Mouse (Mus musculus) embryonic facial prominence, embryonic 11.5 days (tissue): ENCODE measurements at regions not wholly inside any gene's neighbourhood (a gene's known extent, or its start where the extent isn't known, plus 50 kb on each side); places are given as distances from the start of the nearest gene placed in this dataset.

Source experiments
- ATAC-seq: fragments of 200-750 bp; cut with Nextera tagmentation; replicated peaks from 2 replicates; pipeline ENCODE4 v1.8.0; 2017; ENCODE audit warnings: low read depth; ENCODE audit not compliant: insufficient number of reproducible peaks, low FRiP score, low TSS enrichment
- DNase-seq: peaks from one replicate; pipeline ENCODE4 v3.0.0-alpha.2; 2015; ENCODE audit warnings: low spot score
- H3K27ac ChIP-seq: fragments of 300-500 bp; sonication (generic); replicated peaks from 2 replicates; pipeline ENCODE4 v1.5.1; 2014; ENCODE audit warnings: mild to moderate bottlenecking, low read depth, low read length, control low read depth
- H3K27me3 ChIP-seq: fragments of 300-500 bp; sonication (generic); 2 replicates; pipeline ENCODE4 v1.6.1; 2014; ENCODE audit warnings: mild to moderate bottlenecking, low read length, moderate library complexity, mixed read lengths; ENCODE audit not compliant: control insufficient read depth, insufficient read depth
- H3K36me3 ChIP-seq: fragments of 300-500 bp; sonication (generic); replicated peaks from 2 replicates; pipeline ENCODE4 v1.6.1; 2014; ENCODE audit warnings: low read depth, mild to moderate bottlenecking, low read length, moderate library complexity, mixed read lengths; ENCODE audit not compliant: control insufficient read depth, insufficient read depth
- H3K4me1 ChIP-seq: fragments of 300-500 bp; sonication (generic); 2 replicates; pipeline ENCODE4 v1.6.1; 2014; ENCODE audit warnings: low read length, mixed read lengths; ENCODE audit not compliant: control insufficient read depth, insufficient read depth
- H3K4me2 ChIP-seq: fragments of 300-500 bp; sonication (generic); 2 replicates; pipeline ENCODE4 v1.6.1; 2014; ENCODE audit warnings: low read depth, mild to moderate bottlenecking, control low read depth, low read length, moderate library complexity
- H3K4me3 ChIP-seq: fragments of 300-500 bp; sonication (generic); 2 replicates; pipeline ENCODE4 v1.5.1; 2014; ENCODE audit warnings: low read depth, low read length, control low read depth
- H3K9ac ChIP-seq: fragments of 300-500 bp; sonication (generic); replicated peaks from 2 replicates; pipeline ENCODE4 v1.6.1; 2014; ENCODE audit warnings: mild to moderate bottlenecking, control low read depth, low read length
- H3K9me3 ChIP-seq: fragments of 300-500 bp; sonication (generic); replicated peaks from 2 replicates; pipeline ENCODE4 v1.6.1; 2016; ENCODE audit warnings: mild to moderate bottlenecking, low read length, inconsistent platforms, mixed read lengths; ENCODE audit not compliant: control insufficient read depth
- WGBS: fragments of 180-500 bp; shearing (Covaris S2); extraction: QIAGEN DNeasy Blood & Tissue Kit; methylation state at CpG from one replicate; pipeline ENCODE4 v1.1.7; 2014; 5-methylcytosine and 5-hydroxymethylcytosine counted together

- Histone ChIP-seq H3K4me2 (no peak overlapping the region), H3K27ac (no peak overlapping the region), H3K27me3 (no peaks in the 10 kb centered on the region), H3K4me3 (no peak overlapping the region), H3K36me3 (no peaks in the 10 kb centered on the region), H3K4me1 (no peaks in the 10 kb centered on the region), H3K9ac (no peak overlapping the region), H3K9me3 (no peaks in the 10 kb centered on the region)
- 85% methylated on average over 6 of the region's 6 CpGs for WGBS
- no peak for ATAC-seq
- DNase-seq: no peak
Measured at GRCm38 (mm10) chr4:55887581-55887980, 355.3 kb upstream of the Klf4 start.

- Histone ChIP-seq H3K4me1 (no peaks in the 10 kb centered on the region), H3K4me3 (no peak overlapping the region), H3K36me3 (no peaks in the 10 kb centered on the region), H3K27ac (no peak overlapping the region), H3K9ac (no peak overlapping the region), H3K9me3 (no peaks in the 10 kb centered on the region), H3K4me2 (no peak overlapping the region), H3K27me3 (no peaks in the 10 kb centered on the region)
- WGBS: 64% methylated on average over 2 of the region's 2 CpGs
- DNase-seq: no peak
- ATAC-seq: no peak
Measured at GRCm38 (mm10) chr4:55882541-55882940, 350.3 kb upstream of the Klf4 start.

GRCm38 (mm10) chr4:55875304-55875703 is 343.0 kb upstream of the Klf4 start:
- no peaks in the 10 kb centered on the region for H3K27me3 ChIP-seq
- DNase-seq (no peak), ATAC-seq (no peak)
- WGBS: 92% methylated on average over 12 of the region's 12 CpGs
- H3K4me2 ChIP-seq: no peak overlapping the region
- H3K4me3 ChIP-seq: no peak overlapping the region
- H3K36me3 ChIP-seq: no peaks in the 10 kb centered on the region
- no peaks in the 10 kb centered on the region for H3K9me3 ChIP-seq
- H3K4me1 ChIP-seq: no peaks in the 10 kb centered on the region
- no peak overlapping the region for H3K9ac ChIP-seq
- H3K27ac ChIP-seq: no peak overlapping the region

GRCm38 (mm10) chr4:55874875-55875274 is 342.6 kb upstream of the Klf4 start:
- Histone ChIP-seq H3K9ac (no peak overlapping the region), H3K36me3 (no peaks in the 10 kb centered on the region), H3K27me3 (no peaks in the 10 kb centered on the region), H3K4me3 (no peak overlapping the region), H3K4me2 (no peak overlapping the region), H3K27ac (no peak overlapping the region), H3K9me3 (no peaks in the 10 kb centered on the region), H3K4me1 (no peaks in the 10 kb centered on the region)
- ATAC-seq (no peak), DNase-seq (no peak)
- 75% methylated on average over 7 of the region's 7 CpGs for WGBS

GRCm38 (mm10) chr4:55874276-55874675 is 342.0 kb upstream of the Klf4 start:
- DNase-seq: no peak
- Histone ChIP-seq H3K27me3 (no peaks in the 10 kb centered on the region), H3K4me3 (no peak overlapping the region), H3K9me3 (no peaks in the 10 kb centered on the region), H3K27ac (no peak overlapping the region), H3K4me1 (no peaks in the 10 kb centered on the region), H3K9ac (no peak overlapping the region), H3K36me3 (no peaks in the 10 kb centered on the region), H3K4me2 (no peak overlapping the region)
- WGBS: 88% methylated on average over 4 of the region's 4 CpGs
- ATAC-seq: no peak

GRCm38 (mm10) chr4:55860055-55860454 is 327.8 kb upstream of the Klf4 start:
- H3K36me3 ChIP-seq: no peaks in the 10 kb centered on the region
- DNase-seq: no peak
- H3K4me2 ChIP-seq: no peak overlapping the region
- H3K4me1 ChIP-seq: no peaks in the 10 kb centered on the region
- no peak overlapping the region for H3K4me3 ChIP-seq
- H3K27me3 ChIP-seq: no peaks in the 10 kb centered on the region
- no peak overlapping the region for H3K27ac ChIP-seq
- no peaks in the 10 kb centered on the region for H3K9me3 ChIP-seq
- H3K9ac ChIP-seq: no peak overlapping the region
- 78% methylated on average over 2 of the region's 2 CpGs for WGBS
- no peak for ATAC-seq

GRCm38 (mm10) chr4:55859211-55859761 is 327.0 kb upstream of the Klf4 start:
- no peak for DNase-seq
- Histone ChIP-seq H3K4me1 (no peaks in the 10 kb centered on the region), H3K4me2 (no peak overlapping the region), H3K9me3 (no peaks in the 10 kb centered on the region), H3K36me3 (no peaks in the 10 kb centered on the region), H3K27ac (no peak overlapping the region), H3K4me3 (no peak overlapping the region), H3K27me3 (no peaks in the 10 kb centered on the region), H3K9ac (no peak overlapping the region)
- WGBS: 78% methylated on average over 2 of the region's 2 CpGs
- ATAC-seq: no peak

- Histone ChIP-seq H3K27me3 (no peaks in the 10 kb centered on the region), H3K9me3 (no peaks in the 10 kb centered on the region), H3K27ac (no peak overlapping the region), H3K4me1 (no peaks in the 10 kb centered on the region), H3K9ac (no peak overlapping the region), H3K4me3 (no peak overlapping the region), H3K4me2 (no peak overlapping the region), H3K36me3 (no peaks in the 10 kb centered on the region)
- DNase-seq (no peak), ATAC-seq (no peak)
- 94% methylated on average over 1 of the region's 1 CpGs for WGBS
Measured at GRCm38 (mm10) chr4:55851430-55851829, 319.2 kb upstream of the Klf4 start.
